Mouse (Mus musculus): ENCODE data around the gene Naa35. TPM values are rescaled to one million over a fixed set of nuclear protein-coding genes. Genes with fewer than 3 reads are reported as not detected.

Naa35 gene
- polyA plus RNA-seq, 1 experiment from 2014 or later: 70.6 TPM

- Histone ChIP-seq H3K27ac (no peak overlapping the region), H3K4me1 (replicated peaks) (no peaks in the 10 kb centered on the region), H3K4me2 (replicated peaks) (no peak overlapping the region), H3K36me3 (0 out of 2 replicates have a peak, but pooled peaks cover 5% of the 10 kb centered on the region), H3K27me3 (replicated peaks) (no peaks in the 10 kb centered on the region), H3K9me3 (no peaks in the 10 kb centered on the region), H3K4me3 (replicated peaks) (no peak overlapping the region), H3K9ac (no peak overlapping the region)
- 54% methylated on average over 11 of the region's 11 CpGs for WGBS
- ATAC-seq: no peak
Measured at GRCm38 (mm10) chr13:59646674-59647244, 61.7 kb downstream of the Naa35 start.

- no peak overlapping the region for H3K27ac ChIP-seq
- H3K4me3 ChIP-seq (replicated peaks): no peak overlapping the region
- no peaks in the 10 kb centered on the region for H3K27me3 ChIP-seq (replicated peaks)
- H3K4me2 ChIP-seq (replicated peaks): no peak overlapping the region
- H3K9ac ChIP-seq: no peak overlapping the region
- ATAC-seq: no peak
- H3K4me1 ChIP-seq (replicated peaks): no peaks in the 10 kb centered on the region
- no peaks in the 10 kb centered on the region for H3K9me3 ChIP-seq
- 83% methylated on average over 6 of the region's 6 CpGs for WGBS
- H3K36me3 ChIP-seq: 0 out of 2 replicates have a peak, but pooled peaks cover 5% of the 10 kb centered on the region
Measured at GRCm38 (mm10) chr13:59647484-59647883, 62.4 kb downstream of the Naa35 start.

- Histone ChIP-seq H3K27me3 (replicated peaks) (no peaks in the 10 kb centered on the region), H3K9ac (no peak overlapping the region), H3K4me2 (replicated peaks) (no peak overlapping the region), H3K27ac (no peak overlapping the region), H3K4me1 (replicated peaks) (no peaks in the 10 kb centered on the region), H3K9me3 (no peaks in the 10 kb centered on the region), H3K4me3 (replicated peaks) (no peak overlapping the region), H3K36me3 (0 out of 2 replicates have a peak, but pooled peaks cover 5% of the 10 kb centered on the region)
- 74% methylated on average over 6 of the region's 6 CpGs for WGBS
- ATAC-seq: no peak
Measured at GRCm38 (mm10) chr13:59648598-59648997, 63.5 kb downstream of the Naa35 start.

- 0 out of 2 replicates have a peak, but pooled peaks cover 5% of the 10 kb centered on the region for H3K36me3 ChIP-seq
- WGBS: 67% methylated on average over 5 of the region's 5 CpGs
- ATAC-seq: peak; percentile 54
- H3K4me1 ChIP-seq (replicated peaks): peaks cover 7% of the 10 kb centered on the region; the same call in 1 of the 2 replicates
- no peak overlapping the region for H3K27ac ChIP-seq
- H3K9me3 ChIP-seq: no peaks in the 10 kb centered on the region
- no peaks in the 10 kb centered on the region for H3K27me3 ChIP-seq (replicated peaks)
- no peak overlapping the region for H3K4me3 ChIP-seq (replicated peaks)
- no peak overlapping the region for H3K4me2 ChIP-seq (replicated peaks)
- H3K9ac ChIP-seq: no peak overlapping the region
Measured at GRCm38 (mm10) chr13:59649781-59650180, 64.7 kb downstream of the Naa35 start.

GRCm38 (mm10) chr13:59652651-59653050, 67.6 kb downstream of the Naa35 start:
- WGBS: 59% methylated on average over 5 of the region's 5 CpGs
- H3K9ac ChIP-seq: no peak overlapping the region
- 0 out of 2 replicates have a peak, but pooled peaks cover 5% of the 10 kb centered on the region for H3K36me3 ChIP-seq
- H3K9me3 ChIP-seq: no peaks in the 10 kb centered on the region
- H3K27ac ChIP-seq: no peak overlapping the region
- no peaks in the 10 kb centered on the region for H3K27me3 ChIP-seq (replicated peaks)
- no peak overlapping the region for H3K4me3 ChIP-seq (replicated peaks)
- H3K4me1 ChIP-seq (replicated peaks): peaks cover 12% of the 10 kb centered on the region; the same call in 1 of the 2 replicates
- ATAC-seq: no peak
- H3K4me2 ChIP-seq (replicated peaks): no peak overlapping the region

- no peak for ATAC-seq
- WGBS: 71% methylated on average over 3 of the region's 3 CpGs
Measured at GRCm38 (mm10) chr13:59653136-59653535, 68.1 kb downstream of the Naa35 start.

GRCm38 (mm10) chr13:59654465-59654864, 69.4 kb downstream of the Naa35 start:
- Histone ChIP-seq H3K9me3 (no peaks in the 10 kb centered on the region), H3K27me3 (replicated peaks) (no peaks in the 10 kb centered on the region), H3K4me3 (replicated peaks) (no peak overlapping the region), H3K36me3 (peaks cover 5% of the 10 kb centered on the region; the same call in 1 of the 2 replicates), H3K4me1 (replicated peaks) (peaks cover 12% of the 10 kb centered on the region; the same call in 1 of the 2 replicates), H3K4me2 (replicated peaks) (no peak overlapping the region), H3K27ac (no peak overlapping the region), H3K9ac (no peak overlapping the region)
- ATAC-seq: peak; percentile 66
- 72% methylated on average over 5 of the region's 5 CpGs for WGBS

More at GRCm38 (mm10) chr13:59653136-59653535, 68.1 kb downstream of the Naa35 start:
- H3K4me2 ChIP-seq (replicated peaks): no peak overlapping the region
- H3K4me3 ChIP-seq (replicated peaks): no peak overlapping the region
- no peaks in the 10 kb centered on the region for H3K27me3 ChIP-seq (replicated peaks)
- no peak overlapping the region for H3K9ac ChIP-seq
- H3K9me3 ChIP-seq: no peaks in the 10 kb centered on the region
- H3K27ac ChIP-seq: no peak overlapping the region
- H3K36me3 ChIP-seq: 0 out of 2 replicates have a peak, but pooled peaks cover 5% of the 10 kb centered on the region
- peaks cover 12% of the 10 kb centered on the region; the same call in 1 of the 2 replicates for H3K4me1 ChIP-seq (replicated peaks)

- no peak for ATAC-seq
- Histone ChIP-seq H3K4me1 (replicated peaks) (peaks cover 12% of the 10 kb centered on the region; the same call in 1 of the 2 replicates), H3K4me3 (replicated peaks) (no peak overlapping the region), H3K36me3 (peaks cover 7% of the 10 kb centered on the region; the same call in 1 of the 2 replicates), H3K27ac (no peak overlapping the region), H3K9ac (no peak overlapping the region), H3K9me3 (no peaks in the 10 kb centered on the region), H3K27me3 (replicated peaks) (no peaks in the 10 kb centered on the region), H3K4me2 (replicated peaks) (no peak overlapping the region)
- 92% methylated on average over 15 of the region's 15 CpGs for WGBS
Measured at GRCm38 (mm10) chr13:59655718-59656315, 70.8 kb downstream of the Naa35 start.

- Histone ChIP-seq H3K4me1 (replicated peaks) (peaks cover 12% of the 10 kb centered on the region; the same call in 1 of the 2 replicates), H3K27ac (no peak overlapping the region), H3K36me3 (peaks cover 8% of the 10 kb centered on the region; the same call in 1 of the 2 replicates), H3K27me3 (replicated peaks) (no peaks in the 10 kb centered on the region), H3K4me3 (replicated peaks) (no peak overlapping the region), H3K4me2 (replicated peaks) (no peak overlapping the region), H3K9ac (no peak overlapping the region), H3K9me3 (no peaks in the 10 kb centered on the region)
- ATAC-seq: no peak; the same call in 1 of the 2 replicates
- 66% methylated on average over 10 of the region's 10 CpGs for WGBS
Measured at GRCm38 (mm10) chr13:59656316-59656832, 71.3 kb downstream of the Naa35 start.

- H3K4me1 ChIP-seq (replicated peaks): peaks cover 12% of the 10 kb centered on the region; the same call in 1 of the 2 replicates
Measured at GRCm38 (mm10) chr13:59656975-59657388, 71.9 kb downstream of the Naa35 start.

GRCm38 (mm10) chr13:59657781-59658180, 72.7 kb downstream of the Naa35 start:
- Histone ChIP-seq H3K9me3 (no peaks in the 10 kb centered on the region), H3K4me1 (replicated peaks) (peaks cover 12% of the 10 kb centered on the region; the same call in 1 of the 2 replicates), H3K4me2 (replicated peaks) (no peak overlapping the region), H3K27ac (no peak overlapping the region), H3K36me3 (peaks cover 15% of the 10 kb centered on the region; the same call in 1 of the 2 replicates), H3K4me3 (replicated peaks) (no peak overlapping the region), H3K27me3 (replicated peaks) (no peaks in the 10 kb centered on the region), H3K9ac (no peak overlapping the region)
- ATAC-seq: no peak
- 80% methylated on average over 5 of the region's 5 CpGs for WGBS

More at GRCm38 (mm10) chr13:59656975-59657388, 71.9 kb downstream of the Naa35 start:
- H3K9me3 ChIP-seq: no peaks in the 10 kb centered on the region
- 63% methylated on average over 4 of the region's 4 CpGs for WGBS
- no peak overlapping the region for H3K4me3 ChIP-seq (replicated peaks)
- no peak overlapping the region for H3K9ac ChIP-seq
- no peak for ATAC-seq
- H3K27ac ChIP-seq: no peak overlapping the region
- peaks cover 8% of the 10 kb centered on the region; the same call in 1 of the 2 replicates for H3K36me3 ChIP-seq
- no peak overlapping the region for H3K4me2 ChIP-seq (replicated peaks)
- no peaks in the 10 kb centered on the region for H3K27me3 ChIP-seq (replicated peaks)

- Histone ChIP-seq H3K4me2 (replicated peaks) (no peak overlapping the region), H3K4me3 (replicated peaks) (no peak overlapping the region), H3K27ac (no peak overlapping the region), H3K9ac (no peak overlapping the region), H3K27me3 (replicated peaks) (no peaks in the 10 kb centered on the region), H3K36me3 (peaks cover 19% of the 10 kb centered on the region; the same call in 1 of the 2 replicates), H3K9me3 (no peaks in the 10 kb centered on the region), H3K4me1 (replicated peaks) (no peaks in the 10 kb centered on the region; the same call in 1 of the 2 replicates)
- 95% methylated on average over 3 of the region's 3 CpGs for WGBS
- ATAC-seq: no peak
Measured at GRCm38 (mm10) chr13:59660371-59660770, 75.3 kb downstream of the Naa35 start.
